Mouse (Mus musculus) T-helper 2 cell (primary cell): ENCODE measurements around the gene Cct5.

Experiments
- in situ Hi-C: fragments of 300-600 bp; cut with MboI, MseI; formaldehyde crosslinking; loops from one replicate; pipeline ENCODE4 v1.15.1; 2025; ENCODE audit warnings: high pct_unique_total_duplicates

Gene Cct5

GRCm38 (mm10) chr15:31601646-31602374, at the start of gene Cct5, which contains the start of gene Fam173b:
Gene Cct5 (minus strand): TSS chr15:31601804.
Gene Fam173b (plus strand): TSS chr15:31601852.
- in situ Hi-C loops, result loop anchor here (5.0 kb wide), 1 partner anchor 70 kb away; the partner anchor contains the start of gene March6

- in situ Hi-C loops, result no loop called here
Observed at GRCm38 (mm10) chr15:31650821-31651220, 49.2 kb upstream of the Cct5 start.

- in situ Hi-C loops, result no loop called here
Observed at GRCm38 (mm10) chr15:31649691-31650090, 48.1 kb upstream of the Cct5 start.

- in situ Hi-C loops, result no loop called here
Observed at GRCm38 (mm10) chr15:31647851-31648569, 46.4 kb upstream of the Cct5 start.

GRCm38 (mm10) chr15:31647225-31647624, 45.6 kb upstream of the Cct5 start:
- in situ Hi-C loops, result no loop called here

GRCm38 (mm10) chr15:31636091-31636595, 34.5 kb upstream of the Cct5 start:
- in situ Hi-C loops, result no loop called here

GRCm38 (mm10) chr15:31634582-31634981, 33.0 kb upstream of the Cct5 start:
- in situ Hi-C loops, result no loop called here

- in situ Hi-C loops, result no loop called here
Observed at GRCm38 (mm10) chr15:31632478-31632877, 30.9 kb upstream of the Cct5 start.

GRCm38 (mm10) chr15:31631396-31631858, 29.8 kb upstream of the Cct5 start:
- in situ Hi-C loops, result no loop called here

GRCm38 (mm10) chr15:31629556-31629955, 28.0 kb upstream of the Cct5 start:
- in situ Hi-C loops, result no loop called here

- in situ Hi-C loops, result no loop called here
Observed at GRCm38 (mm10) chr15:31628180-31628579, 26.6 kb upstream of the Cct5 start.

- in situ Hi-C loops, result no loop called here
Observed at GRCm38 (mm10) chr15:31627277-31628154, 25.9 kb upstream of the Cct5 start.

GRCm38 (mm10) chr15:31619521-31619920, 17.9 kb upstream of the Cct5 start:
- in situ Hi-C loops, result loop anchor here (5.0 kb wide), 1 partner anchor 48 kb away; no protein-coding TSS in a partner anchor

GRCm38 (mm10) chr15:31617261-31617660, 15.7 kb upstream of the Cct5 start:
- in situ Hi-C loops, result loop anchor here (5.0 kb wide), 1 partner anchor 50 kb away; no protein-coding TSS in a partner anchor

- in situ Hi-C loops, result loop anchor here (5.0 kb wide), 1 partner anchor 53 kb away; no protein-coding TSS in a partner anchor
Observed at GRCm38 (mm10) chr15:31614666-31615065, 13.1 kb upstream of the Cct5 start.

GRCm38 (mm10) chr15:31613826-31614453, 12.3 kb upstream of the Cct5 start:
- in situ Hi-C loops, result no loop called here

GRCm38 (mm10) chr15:31611976-31612375, 10.4 kb upstream of the Cct5 start:
- in situ Hi-C loops, result no loop called here

- in situ Hi-C loops, result no loop called here
Observed at GRCm38 (mm10) chr15:31611027-31611426, 9.4 kb upstream of the Cct5 start.

GRCm38 (mm10) chr15:31606821-31607220, 5.2 kb upstream of the Cct5 start:
- in situ Hi-C loops, result no loop called here

- in situ Hi-C loops, result loop anchor here (5.0 kb wide), 1 partner anchor 71 kb away; the partner anchor contains the start of gene March6
Observed at GRCm38 (mm10) chr15:31603113-31603512, 1.5 kb upstream of the Cct5 start.

- in situ Hi-C loops, result loop anchor here (5.0 kb wide), 1 partner anchor 70 kb away; the partner anchor contains the start of gene March6
Observed at GRCm38 (mm10) chr15:31602426-31602825, 822 bp upstream of the Cct5 start.
